Mouse (Mus musculus): ENCODE data around the gene Lama2.

- TF ChIP-seq CTCF (IDR thresholded peaks at IDR 0.05; ENCODE audit: borderline replicate concordance, control insufficient read depth, extremely low read depth, insufficient read depth, low read length, poor library complexity) (no peak), POLR2A (IDR thresholded peaks at IDR 0.05; ENCODE audit: control insufficient read depth, extremely low read depth, insufficient read depth, low read length, poor library complexity) (no peak)
These were observed 495.8 kb downstream of the Lama2 start for GRCm38 (mm10) chr10:27123763-27124162.
